Mouse (Mus musculus) forebrain, embryonic 16.5 days (tissue): ENCODE results near the gene Pdk4. TPM values are rescaled to one million over a fixed set of nuclear protein-coding genes. Genes with fewer than 3 reads are reported as not detected.

Experiments used
- ATAC-seq: fragments of 200-750 bp; cut with Nextera tagmentation; 2 replicates; pipeline ENCODE4 v1.8.0; 2017; ENCODE audit warnings: mild to moderate bottlenecking, moderate library complexity
- H3K27ac ChIP-seq: fragments of 300-500 bp; sonication (generic); 2 replicates; pipeline ENCODE4 v1.5.1; 2014; ENCODE audit warnings: low read length, control low read depth
- H3K27me3 ChIP-seq: fragments of 300-500 bp; sonication (generic); replicated peaks from 2 replicates; pipeline ENCODE4 v1.6.1; 2014; ENCODE audit warnings: low read length; ENCODE audit not compliant: control insufficient read depth, insufficient read depth
- H3K36me3 ChIP-seq: fragments of 300-500 bp; sonication (generic); 2 replicates; pipeline ENCODE4 v1.6.1; 2014; ENCODE audit not compliant: control insufficient read depth, insufficient read depth
- H3K4me1 ChIP-seq: fragments of 300-500 bp; sonication (generic); replicated peaks from 2 replicates; pipeline ENCODE4 v1.6.1; 2014; ENCODE audit warnings: low read length; ENCODE audit not compliant: control insufficient read depth, insufficient read depth
- H3K4me2 ChIP-seq: fragments of 300-500 bp; sonication (generic); 2 replicates; pipeline ENCODE4 v1.6.1; 2014; ENCODE audit warnings: mild to moderate bottlenecking, low read length, control low read depth
- H3K4me3 ChIP-seq: fragments of 300-500 bp; sonication (generic); replicated peaks from 2 replicates; pipeline ENCODE4 v1.5.1; 2014; ENCODE audit warnings: mild to moderate bottlenecking, low read length, control low read depth
- H3K9ac ChIP-seq: fragments of 300-500 bp; sonication (generic); replicated peaks from 2 replicates; pipeline ENCODE4 v1.6.1; 2014; ENCODE audit warnings: low read depth, low read length, control low read depth
- H3K9me3 ChIP-seq: fragments of 300-500 bp; sonication (generic); 2 replicates; pipeline ENCODE4 v1.6.1; 2016; ENCODE audit warnings: low read length; ENCODE audit not compliant: control insufficient read depth
- WGBS: fragments of 180-500 bp; shearing (Covaris S2); extraction: QIAGEN DNeasy Blood & Tissue Kit; methylation state at CpG from one replicate; pipeline ENCODE4 v1.1.7; 2014; 5-methylcytosine and 5-hydroxymethylcytosine counted together
- polyA plus RNA-seq: library from polyadenylated mRNA; unstranded; fragments of >200 nt; fragmentation: Nextera tagmentation; extraction: Ambion mirVana; gene quantifications from 2 replicates; pipeline ENCODE4 v1.2.1, GENCODE M21; 2015

Gene Pdk4
- polyA plus RNA-seq, 1 experiment from 2014 or later = 2.2 TPM

DNA sequence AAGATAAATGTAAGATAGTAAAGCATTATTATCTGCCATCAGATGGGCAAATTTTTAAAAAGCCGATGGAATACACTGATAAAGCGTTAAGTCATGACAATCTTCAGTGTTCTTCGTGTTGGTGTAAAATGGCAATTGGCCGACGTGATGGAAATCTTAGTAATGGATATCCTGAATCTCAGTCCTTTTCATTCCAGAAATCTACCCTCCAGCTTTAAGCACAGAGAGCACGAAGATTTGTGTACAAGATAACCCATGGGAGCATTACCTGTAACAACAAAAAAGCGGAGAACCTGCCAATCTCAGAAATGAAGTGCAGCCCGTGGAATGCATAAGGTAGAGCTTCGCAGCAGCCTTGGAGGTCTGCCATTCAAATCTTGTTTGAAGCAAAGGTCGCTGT lies 5.4 kb upstream of the Pdk4 start:
- 88% methylated on average over 10 of the region's 10 CpGs for WGBS
- Histone ChIP-seq H3K9ac (no peak overlapping the region), H3K4me2 (no peak overlapping the region), H3K27ac (no peak overlapping the region), H3K27me3 (no peaks in the 10 kb centered on the region), H3K4me3 (no peak overlapping the region), H3K36me3 (no peaks in the 10 kb centered on the region), H3K9me3 (no peaks in the 10 kb centered on the region), H3K4me1 (peaks cover 3% of the 10 kb centered on the region)
- no peak for ATAC-seq

DNA sequence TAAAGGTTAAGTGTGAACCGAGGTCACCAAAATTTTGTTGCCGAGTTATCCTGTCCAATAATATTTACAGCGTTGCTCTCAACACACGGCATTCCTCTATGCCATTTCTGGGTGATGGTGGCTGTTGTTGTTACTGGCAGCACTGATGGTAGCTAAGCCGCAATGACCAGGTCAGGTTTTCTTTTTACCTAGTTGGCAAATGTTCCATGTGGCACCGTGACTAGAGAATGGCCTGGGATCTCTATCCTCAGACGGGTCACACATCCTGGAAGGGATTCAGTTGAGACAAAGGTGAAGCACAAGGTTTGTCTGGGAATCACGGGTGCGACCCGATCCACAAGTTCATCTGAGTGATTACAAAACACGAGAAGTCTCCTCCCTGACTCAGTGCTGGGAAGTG lies 2.6 kb upstream of the Pdk4 start:
- Histone ChIP-seq H3K36me3 (no peaks in the 10 kb centered on the region), H3K27me3 (no peaks in the 10 kb centered on the region), H3K4me3 (no peak overlapping the region), H3K4me1 (peaks cover 12% of the 10 kb centered on the region), H3K27ac (no peak overlapping the region), H3K9me3 (no peaks in the 10 kb centered on the region), H3K4me2 (no peak overlapping the region), H3K9ac (no peak overlapping the region)
- WGBS = 91% methylated on average over 11 of the region's 11 CpGs
- no peak for ATAC-seq

DNA sequence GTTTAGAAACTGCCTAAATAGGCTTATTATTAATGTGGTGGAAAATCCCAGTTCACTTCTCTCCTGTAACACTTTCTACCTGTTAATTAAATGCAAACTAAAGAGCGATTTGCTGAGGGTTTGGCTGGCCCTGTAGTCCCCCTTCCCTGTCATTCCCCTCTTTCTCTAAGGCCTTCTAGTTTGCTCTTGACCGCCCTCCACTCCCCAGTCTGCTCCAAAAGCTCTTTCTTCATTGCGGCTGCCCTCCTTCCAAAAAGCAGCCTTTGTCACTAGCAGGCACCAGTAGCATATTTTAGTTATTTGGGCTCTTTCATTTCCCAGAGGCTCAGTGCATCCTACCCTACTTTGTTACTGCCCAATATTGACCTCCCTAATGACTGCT lies 736 bp upstream of the Pdk4 start:
- Histone ChIP-seq H3K9ac (no peak overlapping the region), H3K4me1 (peaks cover 12% of the 10 kb centered on the region), H3K27ac (no peak overlapping the region), H3K36me3 (no peaks in the 10 kb centered on the region), H3K9me3 (no peaks in the 10 kb centered on the region), H3K4me2 (peak overlapping the region; percentile 97), H3K27me3 (no peaks in the 10 kb centered on the region), H3K4me3 (no peak overlapping the region; the same call in 1 of the 2 replicates)
- ATAC-seq = peak; percentile 28
- 41% methylated on average over 3 of the region's 3 CpGs for WGBS

DNA sequence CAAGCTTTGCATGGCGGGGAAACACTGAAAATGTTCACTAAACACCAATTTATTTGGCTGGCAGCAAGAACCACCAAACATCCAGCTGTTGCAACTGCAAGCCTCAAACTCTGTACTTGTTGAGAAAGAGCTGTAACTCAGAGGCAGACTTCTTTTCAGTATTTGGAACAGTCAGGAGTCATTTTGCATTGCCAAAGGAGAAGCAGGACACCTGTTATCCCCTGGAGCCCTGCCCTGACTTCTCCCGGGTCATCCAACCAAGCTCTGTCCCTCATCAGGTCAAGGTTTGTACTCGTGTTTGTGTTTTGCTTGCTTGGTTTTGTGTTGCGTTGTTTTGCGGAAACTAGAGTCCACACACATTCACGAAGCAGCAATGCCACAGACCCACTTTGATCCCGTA lies 11.1 kb downstream of the Pdk4 start:
- no peak overlapping the region for H3K4me2 ChIP-seq

DNA sequence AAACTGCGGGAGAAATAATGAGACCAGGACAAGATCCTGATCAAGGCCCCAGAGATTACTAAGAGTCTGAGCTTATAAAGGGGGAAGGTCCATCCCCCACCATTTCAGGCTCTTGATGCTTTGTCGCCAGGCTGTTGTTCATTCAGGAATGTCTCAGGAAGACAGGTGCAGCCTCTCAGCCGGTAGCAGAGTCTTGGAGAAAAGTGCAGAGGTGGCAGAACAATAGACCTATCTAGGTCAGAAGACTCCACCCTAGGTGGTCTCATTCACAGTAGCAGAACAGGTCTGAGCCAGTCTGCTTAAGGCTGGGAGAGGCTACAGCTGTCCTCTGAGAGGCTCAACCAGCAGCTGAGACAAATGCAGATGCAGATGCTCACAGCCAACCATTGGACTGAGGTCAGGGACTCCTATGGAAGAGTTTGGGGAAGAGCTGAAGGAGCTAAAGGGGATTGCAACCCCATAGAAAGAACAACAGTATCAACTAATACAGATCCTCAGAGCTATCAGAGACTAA lies 13.8 kb downstream of the Pdk4 start:
- no peak for ATAC-seq
- H3K36me3 ChIP-seq = no peaks in the 10 kb centered on the region
- 51% methylated on average over 3 of the region's 3 CpGs for WGBS
- H3K27me3 ChIP-seq = no peaks in the 10 kb centered on the region
- no peak overlapping the region for H3K9ac ChIP-seq
- no peaks in the 10 kb centered on the region for H3K9me3 ChIP-seq
- no peak overlapping the region for H3K27ac ChIP-seq
- H3K4me2 ChIP-seq = no peak overlapping the region
- H3K4me3 ChIP-seq = no peak overlapping the region
- H3K4me1 ChIP-seq = no peaks in the 10 kb centered on the region

More for the DNA sequence above, 11.1 kb downstream of the Pdk4 start:
- H3K9me3 ChIP-seq = no peaks in the 10 kb centered on the region
- no peaks in the 10 kb centered on the region for H3K27me3 ChIP-seq
- no peak for ATAC-seq
- H3K36me3 ChIP-seq = no peaks in the 10 kb centered on the region
- H3K4me3 ChIP-seq = no peak overlapping the region
- no peak overlapping the region for H3K27ac ChIP-seq
- no peaks in the 10 kb centered on the region for H3K4me1 ChIP-seq
- WGBS = 89% methylated on average over 7 of the region's 7 CpGs
- H3K9ac ChIP-seq = no peak overlapping the region

DNA sequence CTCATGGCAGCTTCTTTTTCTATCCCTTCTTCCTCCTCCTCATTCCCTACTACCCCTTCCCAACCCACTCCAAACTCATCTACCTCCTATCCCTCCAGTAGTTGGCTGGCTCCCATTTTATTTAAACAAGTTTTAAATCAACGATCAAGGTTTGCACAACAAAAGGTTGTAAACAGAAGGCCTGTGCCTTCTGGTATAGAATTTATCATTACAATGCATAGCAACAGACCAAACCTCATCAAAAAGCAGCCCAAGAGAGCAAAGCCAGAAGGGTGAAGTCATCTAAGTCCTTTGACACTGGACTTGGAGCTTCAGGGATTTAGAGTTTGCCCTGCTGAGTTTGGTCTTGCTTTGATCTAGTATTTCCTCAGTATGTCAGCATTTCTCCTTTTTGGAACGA lies 15.0 kb downstream of the Pdk4 start:
- H3K4me3 ChIP-seq = no peak overlapping the region
- H3K27me3 ChIP-seq = no peaks in the 10 kb centered on the region
- H3K9me3 ChIP-seq = no peaks in the 10 kb centered on the region
- H3K36me3 ChIP-seq = no peaks in the 10 kb centered on the region
- WGBS = 90% methylated on average over 2 of the region's 2 CpGs
- H3K9ac ChIP-seq = no peak overlapping the region
- no peak overlapping the region for H3K4me2 ChIP-seq
- no peaks in the 10 kb centered on the region for H3K4me1 ChIP-seq
- ATAC-seq = no peak
- no peak overlapping the region for H3K27ac ChIP-seq

DNA sequence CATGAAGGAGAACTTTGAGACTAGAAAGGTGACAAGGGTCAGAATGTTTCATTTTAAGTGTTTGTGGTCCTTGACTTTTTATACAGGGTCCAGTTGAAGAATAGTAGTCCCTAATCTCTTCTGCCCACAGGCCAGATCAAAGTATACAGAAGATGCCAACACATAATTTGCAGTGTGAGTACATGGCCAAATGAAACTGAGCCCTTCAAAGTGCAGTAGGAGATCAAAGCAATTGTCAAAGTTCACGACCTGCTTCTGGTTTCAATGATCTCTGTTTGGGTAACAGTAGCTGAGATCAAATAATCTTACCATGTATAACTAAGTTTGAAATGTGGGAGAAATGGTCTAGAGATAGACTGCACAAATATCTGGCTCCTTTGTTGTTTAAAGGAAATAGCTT lies 22.1 kb downstream of the Pdk4 start:
- Histone ChIP-seq H3K4me3 (no peak overlapping the region), H3K27ac (no peak overlapping the region), H3K36me3 (no peaks in the 10 kb centered on the region), H3K9me3 (no peaks in the 10 kb centered on the region), H3K4me2 (no peak overlapping the region), H3K4me1 (no peaks in the 10 kb centered on the region), H3K27me3 (no peaks in the 10 kb centered on the region), H3K9ac (no peak overlapping the region)
- 73% methylated on average over 1 of the region's 1 CpGs for whole genome bisulfite sequencing
- no peak for ATAC-seq

DNA sequence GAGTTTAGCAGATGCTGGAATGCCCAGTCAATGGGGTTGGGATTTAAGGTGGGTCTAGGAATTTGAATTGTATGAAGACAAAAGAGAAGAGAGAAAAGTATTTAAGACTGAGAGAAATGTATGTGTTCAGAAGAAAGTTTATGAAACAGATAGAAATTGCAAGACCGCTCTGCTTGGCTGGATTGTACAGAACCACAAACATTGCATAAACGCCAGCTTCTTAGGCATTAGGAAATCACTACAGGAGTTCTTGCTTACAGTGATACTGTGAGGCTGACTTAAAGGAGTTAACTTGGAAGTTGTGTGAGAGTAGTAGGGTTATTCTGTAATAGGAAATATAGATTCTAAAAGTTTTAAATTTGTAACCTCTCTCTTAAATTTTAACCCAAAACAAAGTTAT lies 23.4 kb downstream of the Pdk4 start:
- no peak for ATAC-seq
- no peak overlapping the region for H3K4me2 ChIP-seq
- H3K27me3 ChIP-seq = no peaks in the 10 kb centered on the region
- 94% methylated on average over 2 of the region's 2 CpGs for WGBS
- H3K9ac ChIP-seq = no peak overlapping the region
- no peaks in the 10 kb centered on the region for H3K36me3 ChIP-seq
- no peaks in the 10 kb centered on the region for H3K9me3 ChIP-seq
- no peaks in the 10 kb centered on the region for H3K4me1 ChIP-seq
- no peak overlapping the region for H3K27ac ChIP-seq
- no peak overlapping the region for H3K4me3 ChIP-seq

DNA sequence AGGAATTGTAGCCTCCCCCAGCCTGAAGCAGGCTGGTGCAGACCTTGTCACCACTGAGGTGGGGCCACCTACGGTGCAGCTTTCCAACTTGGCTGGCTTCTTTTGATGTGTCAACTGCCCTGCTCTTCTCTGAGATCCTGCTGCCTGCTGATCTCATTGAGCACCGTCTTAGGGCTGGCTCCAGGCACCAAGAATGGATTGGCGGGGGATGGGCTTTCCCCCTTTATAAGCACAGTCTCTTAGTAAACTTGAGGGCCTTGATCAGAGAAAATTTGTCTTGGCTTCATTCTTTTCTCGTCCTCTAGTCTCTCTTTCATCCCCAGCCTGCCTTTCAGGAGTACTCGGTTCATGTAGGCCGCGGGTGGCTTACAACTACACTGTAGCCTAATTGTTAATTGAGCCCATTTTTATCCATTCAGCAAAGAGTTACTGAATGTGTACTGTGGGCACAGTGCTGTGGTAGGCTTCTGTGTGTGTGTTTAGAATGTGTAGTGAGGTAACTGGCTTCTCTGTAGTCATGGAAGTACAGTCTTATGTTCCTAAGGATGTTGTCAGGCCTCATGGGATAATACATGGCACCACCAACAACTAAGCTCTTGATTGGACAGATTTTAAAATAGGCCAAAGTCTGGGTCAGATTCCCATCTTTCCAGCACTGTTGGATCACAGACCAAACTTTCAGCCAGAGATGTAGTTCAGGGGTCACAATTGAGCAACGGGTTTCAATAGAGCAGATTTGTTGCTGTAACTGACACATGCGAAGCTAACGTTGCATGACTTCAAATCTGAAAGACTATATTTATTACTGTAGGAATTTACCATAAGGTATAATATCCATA lies 25.4 kb downstream of the Pdk4 start:
- H3K27ac ChIP-seq = no peak overlapping the region
- no peak overlapping the region for H3K4me3 ChIP-seq
- WGBS = 40% methylated on average over 10 of the region's 10 CpGs
- no peaks in the 10 kb centered on the region for H3K36me3 ChIP-seq
- no peaks in the 10 kb centered on the region for H3K9me3 ChIP-seq
- ATAC-seq = peak; percentile 86
- no peaks in the 10 kb centered on the region for H3K4me1 ChIP-seq
- H3K9ac ChIP-seq = no peak overlapping the region
- H3K4me2 ChIP-seq = no peak overlapping the region
- no peaks in the 10 kb centered on the region for H3K27me3 ChIP-seq
